Mouse (Mus musculus) heart, embryonic 11.5 days (tissue): Measurements from ENCODE around the gene Gng10. TPM values are rescaled to one million over a fixed set of nuclear protein-coding genes. Genes with fewer than 3 reads are reported as not detected.

Experiments
- ATAC-seq: fragments of 200-750 bp; cut with Nextera tagmentation; replicated peaks from 2 replicates; pipeline ENCODE4 v1.8.0; 2017; ENCODE audit warnings: moderate library complexity; ENCODE audit not compliant: insufficient number of reproducible peaks, low FRiP score, low TSS enrichment
- H3K27ac ChIP-seq: fragments of 300-500 bp; sonication (generic); 2 replicates; pipeline ENCODE4 v1.5.1; 2014; ENCODE audit warnings: mild to moderate bottlenecking, low read depth, low read length
- H3K27me3 ChIP-seq: fragments of 300-500 bp; sonication (generic); 2 replicates; pipeline ENCODE4 v1.6.1; 2014; ENCODE audit warnings: mild to moderate bottlenecking, low read length, mixed read lengths; ENCODE audit not compliant: control insufficient read depth, insufficient read depth
- H3K36me3 ChIP-seq: fragments of 300-500 bp; sonication (generic); 2 replicates; pipeline ENCODE4 v1.6.1; 2014; ENCODE audit warnings: mild to moderate bottlenecking, low read length, moderate library complexity, mixed read lengths; ENCODE audit not compliant: control insufficient read depth, insufficient read depth
- H3K4me1 ChIP-seq: fragments of 300-500 bp; sonication (generic); 2 replicates; pipeline ENCODE4 v1.6.1; 2014; ENCODE audit warnings: low read length; ENCODE audit not compliant: control insufficient read depth, insufficient read depth
- H3K4me2 ChIP-seq: fragments of 300-500 bp; sonication (generic); 2 replicates; pipeline ENCODE4 v1.6.1; 2014; ENCODE audit warnings: mild to moderate bottlenecking, moderate library complexity
- H3K4me3 ChIP-seq: fragments of 300-500 bp; sonication (generic); 2 replicates; pipeline ENCODE4 v1.5.1; 2014; ENCODE audit warnings: low read depth, low read length
- H3K9ac ChIP-seq: fragments of 300-500 bp; sonication (generic); 2 replicates; pipeline ENCODE4 v1.6.1; 2014; ENCODE audit warnings: mild to moderate bottlenecking, low read depth, low read length, moderate library complexity
- H3K9me3 ChIP-seq: fragments of 300-500 bp; sonication (generic); replicated peaks from 2 replicates; pipeline ENCODE4 v1.6.1; 2016; ENCODE audit warnings: low read length; ENCODE audit not compliant: control insufficient read depth
- WGBS: fragments of 180-500 bp; shearing (Covaris S2); extraction: QIAGEN DNeasy Blood & Tissue Kit; methylation state at CpG from one replicate; pipeline ENCODE4 v1.1.7; 2014; ENCODE audit not compliant: insufficient replicate concordance; 5-methylcytosine and 5-hydroxymethylcytosine counted together
- polyA plus RNA-seq: library from polyadenylated mRNA; unstranded; fragments of >200 nt; fragmentation: Nextera tagmentation; extraction: Ambion mirVana; gene quantifications from 2 replicates; pipeline ENCODE4 v1.2.1, GENCODE M21; 2014

Gng10 gene
- polyA plus RNA-seq, 1 experiment from 2014 or later = 59.8 TPM

- no peak for ATAC-seq
- WGBS = 76% methylated on average over 2 of the region's 2 CpGs
- H3K4me3 ChIP-seq = no peak overlapping the region
These were observed 48.5 kb downstream of the Gng10 start for GRCm38 (mm10) chr4:59083430-59083829.

DNA sequence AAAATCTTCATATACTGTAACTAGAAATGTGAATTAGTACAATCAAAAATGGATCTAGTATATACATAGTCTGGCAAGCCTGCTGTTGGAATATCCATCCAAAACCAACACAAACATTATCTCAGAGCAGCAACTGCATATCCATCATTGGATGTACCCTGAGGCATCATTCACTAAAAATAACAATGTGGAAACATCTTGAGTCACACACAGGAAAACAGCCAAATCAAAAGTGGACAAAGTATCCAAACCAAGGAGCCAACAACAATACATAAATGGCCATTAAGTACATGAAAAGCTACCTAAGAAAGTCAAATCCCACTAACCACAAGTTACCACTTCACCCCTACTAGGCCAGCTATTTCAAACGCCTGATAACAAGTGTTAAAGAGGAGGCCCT is 54.5 kb downstream of the Gng10 start:
- H3K4me3 ChIP-seq = no peak overlapping the region
- WGBS = 21% methylated on average over 1 of the region's 1 CpGs
- no peaks in the 10 kb centered on the region for H3K9me3 ChIP-seq
- no peak overlapping the region for H3K9ac ChIP-seq
- no peak overlapping the region for H3K4me2 ChIP-seq
- H3K4me1 ChIP-seq = peaks cover 5% of the 10 kb centered on the region; the same call in 1 of the 2 replicates
- no peak for ATAC-seq
- H3K27me3 ChIP-seq = no peaks in the 10 kb centered on the region
- H3K36me3 ChIP-seq = no peaks in the 10 kb centered on the region
- H3K27ac ChIP-seq = no peak overlapping the region

More at GRCm38 (mm10) chr4:59083430-59083829, 48.5 kb downstream of the Gng10 start:
- Histone ChIP-seq H3K27ac (no peak overlapping the region), H3K27me3 (no peaks in the 10 kb centered on the region), H3K36me3 (no peaks in the 10 kb centered on the region), H3K4me2 (no peak overlapping the region), H3K9ac (no peak overlapping the region), H3K4me1 (no peaks in the 10 kb centered on the region), H3K9me3 (no peaks in the 10 kb centered on the region)

Other genes starting within 250 kb of the Gng10 start
- gene Olfr267, start 247.4 kb upstream of the Gng10 start, polyA plus RNA-seq = 0.11 TPM in 1 of 2 replicates, not detected in the other
- gene Ecpas, start 122.3 kb upstream of the Gng10 start, polyA plus RNA-seq = 28.4 and 33.3 TPM in 2 replicates
- gene Zkscan16, start 91.5 kb upstream of the Gng10 start, polyA plus RNA-seq = 0.20 and 0.49 TPM in 2 replicates
- 11.3 and 12.6 TPM in 2 replicates for gene Ptgr1, start 48.0 kb upstream of the Gng10 start, polyA plus RNA-seq
- 5.9 and 10.6 TPM in 2 replicates for gene Dnajc25, start 40.0 kb upstream of the Gng10 start, polyA plus RNA-seq
- gene Gm20503, start 31.9 kb upstream of the Gng10 start, polyA plus RNA-seq = 7.2 and 9.2 TPM in 2 replicates
- gene AI481877, start 103.9 kb downstream of the Gng10 start, polyA plus RNA-seq = not detected in 2 replicates
- 10.7 and 14.8 TPM in 2 replicates for gene Ugcg, start 154.2 kb downstream of the Gng10 start, polyA plus RNA-seq